Mouse (Mus musculus) bone marrow macrophage, adult 2 months (primary cell): ENCODE measurements around the gene Kat5.

Experiments
- CTCF ChIP-seq: IDR thresholded peaks from 2 replicates; pipeline ENCODE4 v1.5.1; 2012; ENCODE audit warnings: low read depth, mild to moderate bottlenecking, low read length, moderate library complexity
- POLR2A ChIP-seq: IDR thresholded peaks from 2 replicates; pipeline ENCODE4 v1.6.1; 2012; ENCODE audit warnings: mild to moderate bottlenecking, low read depth, low read length, borderline replicate concordance

DNA sequence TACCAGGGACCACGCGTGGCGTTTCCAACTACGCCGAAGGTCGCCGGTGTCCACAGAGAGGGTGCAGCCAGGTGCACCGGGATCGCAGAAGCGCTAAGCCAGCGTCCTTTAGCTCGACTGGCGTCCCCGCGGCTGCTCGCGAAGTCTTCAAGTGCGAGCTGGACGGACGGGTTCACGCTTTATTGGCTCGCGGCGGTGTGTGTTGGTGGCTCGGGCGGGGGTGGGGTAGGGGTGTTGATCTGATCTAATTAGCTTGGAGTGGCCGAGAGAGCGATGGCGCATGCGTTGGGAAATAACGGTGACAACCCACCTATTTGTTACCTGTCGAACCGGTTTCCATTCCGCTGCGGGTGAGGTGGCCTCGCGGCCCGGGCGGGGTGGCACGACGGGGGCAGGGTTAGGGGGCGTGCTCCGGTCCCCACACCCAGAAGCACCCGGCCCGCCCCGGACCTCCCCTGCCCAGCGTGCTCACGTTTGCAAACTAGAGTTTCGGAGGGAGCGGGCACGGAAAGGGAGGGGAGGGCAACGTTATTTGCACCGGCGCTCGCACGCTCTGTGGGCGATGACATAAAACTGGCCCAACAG, 49.5 kb downstream of the Kat5 start, which contains the start of gene Ovol1:
- TF ChIP-seq CTCF (no peak), POLR2A (no peak)
